Comparison of ENCODE assay signal across 8 mouse cellular contexts in genomic region chr6:113695766-113696355, GRCm38 (mm10). TPM values are rescaled to one million over a fixed set of nuclear protein-coding genes. Genes with fewer than 3 reads are reported as not detected.
DNase-seq lines count a peak whose midpoint lies in the region; ATAC-seq and TF ChIP-seq lines count a peak whose summit lies in the region.
"Had no signal": no experiment of that assay in that cellular context is flagged by ENCODE, and none has a peak within 500 bp of the region (broad histone marks: within the 10 kb centered on the region; RNA-seq: fewer than 3 reads in every experiment).

No protein-coding gene starts in this region.

- H3K4me1 ChIP-seq in testis, adult 2 months (ENCODE audit: control insufficient read depth, insufficient read depth, low read length), result peaks cover 15% of the 10 kb centered on the region
- H3K4me1 ChIP-seq in forebrain, embryonic 10.5 days, result peaks cover 40% of the 10 kb centered on the region
- peaks cover 13% of the 10 kb centered on the region for H3K4me1 ChIP-seq in limb, embryonic 11.5 days (ENCODE audit: control insufficient read depth, insufficient read depth, low read length)
- H3K4me1 ChIP-seq in stomach, embryonic 15.5 days, result peaks cover 28% of the 10 kb centered on the region

- H3K27ac ChIP-seq in testis, adult 2 months (ENCODE audit: control insufficient read depth, insufficient read depth, low read depth, low read length), result peak overlapping the region; percentile 87
- peak overlapping the region; percentile 90 for H3K27ac ChIP-seq in forebrain, embryonic 10.5 days
- H3K27ac ChIP-seq in limb, embryonic 11.5 days (replicated peaks; ENCODE audit: low read depth, low read length), result peak overlapping the region; percentile 59
- peak overlapping the region; percentile 85 for H3K27ac ChIP-seq in stomach, embryonic 15.5 days

- no peaks in the 10 kb centered on the region for H3K27me3 ChIP-seq in testis, adult 2 months (ENCODE audit: control insufficient read depth, insufficient read depth, low read length)
- H3K27me3 ChIP-seq in forebrain, embryonic 10.5 days (ENCODE audit: poor library complexity, severe bottlenecking), result no peaks in the 10 kb centered on the region
- H3K27me3 ChIP-seq in limb, embryonic 11.5 days (ENCODE audit: control insufficient read depth, insufficient read depth, low read length), result no peaks in the 10 kb centered on the region
- no peaks in the 10 kb centered on the region for H3K27me3 ChIP-seq in stomach, embryonic 15.5 days (replicated peaks)

- H3K9me3 ChIP-seq in forebrain, embryonic 10.5 days, result no peaks in the 10 kb centered on the region
- H3K9me3 ChIP-seq in limb, embryonic 11.5 days (ENCODE audit: control insufficient read depth, low read length), result no peaks in the 10 kb centered on the region
- no peaks in the 10 kb centered on the region for H3K9me3 ChIP-seq in stomach, embryonic 15.5 days

- H3K36me3 ChIP-seq in testis, adult 2 months (ENCODE audit: control insufficient read depth, insufficient read depth, low read length), result no peaks in the 10 kb centered on the region
- H3K36me3 ChIP-seq in forebrain, embryonic 10.5 days (replicated peaks), result peaks cover 18% of the 10 kb centered on the region
- peaks cover 4% of the 10 kb centered on the region; the same call in 1 of the 2 replicates for H3K36me3 ChIP-seq in limb, embryonic 11.5 days (ENCODE audit: control insufficient read depth, insufficient read depth, low read length)
- no peaks in the 10 kb centered on the region for H3K36me3 ChIP-seq in stomach, embryonic 15.5 days

- TF ChIP-seq POLR2A in testis, adult 2 months (IDR thresholded peaks at IDR 0.05; ENCODE audit: control insufficient read depth, low read depth, low read length), result no peak

- H3K4me3 ChIP-seq in testis, adult 2 months (ENCODE audit: control insufficient read depth, low read depth, low read length), result peak overlapping the region; percentile 89; the same call in 1 of the 2 replicates
- peak overlapping the region; percentile 93 for H3K4me3 ChIP-seq in forebrain, embryonic 10.5 days
- peak overlapping the region; percentile 92 for H3K4me3 ChIP-seq in limb, embryonic 11.5 days (ENCODE audit: low read depth, low read length)
- H3K4me3 ChIP-seq in stomach, embryonic 15.5 days (replicated peaks), result peak overlapping the region; percentile 93

- H3K9ac ChIP-seq in limb, embryonic 11.5 days (ENCODE audit: low read length), result peak overlapping the region; percentile 50; the same call in 1 of the 2 replicates
- no peak overlapping the region for H3K9ac ChIP-seq in stomach, embryonic 15.5 days

- ATAC-seq in limb, embryonic 11.5 days (ENCODE audit: insufficient number of reproducible peaks, low FRiP score, low TSS enrichment, low read depth), result no peak
- no peak for ATAC-seq in stomach, embryonic 15.5 days (ENCODE audit: insufficient read depth, low FRiP score, low read depth)
- ATAC-seq in granulocyte monocyte progenitor cell, adult 5-6 weeks (replicated peaks; ENCODE audit: poor library complexity, severe bottlenecking), result no peak

- WGBS in forebrain, embryonic 10.5 days, result 84% methylated on average over 4 of the region's 4 CpGs
- 23% methylated on average over 4 of the region's 4 CpGs for WGBS in limb, embryonic 11.5 days
- 46% methylated on average over 4 of the region's 4 CpGs for WGBS in stomach, embryonic 15.5 days

- DNase-seq in testis, postnatal 14 days (ENCODE audit: low spot score), result no peak
- DNase-seq in forebrain, embryonic 10.5 days (ENCODE audit: extremely low spot score, low spot score), result no peak
- peak; percentile 35 for DNase-seq in limb, embryonic 11.5 days (ENCODE audit: low spot score)
- DNase-seq in layer of hippocampus, adult 11-12 months (ENCODE audit: low spot score), result no peak

- no peak for TF ChIP-seq CTCF in testis, adult 2 months (IDR thresholded peaks at IDR 0.05; ENCODE audit: control insufficient read depth, insufficient read depth, insufficient replicate concordance, low read depth, low read length)

- H3K4me2 ChIP-seq in limb, embryonic 11.5 days (ENCODE audit: low read depth, severe bottlenecking), result peak overlapping the region; percentile 45
- H3K4me2 ChIP-seq in stomach, embryonic 15.5 days, result peak overlapping the region; percentile 55

RNA-seq across cellular contexts. Expression of gene Tatdn2, which starts 1.0 kb away (rescaled TPM):
- polyA plus RNA-seq in testis, adult 2 months (2012; rRNA removed), result 14.2 and 15.9 TPM in 2 replicates
- polyA plus RNA-seq in forebrain, embryonic 10.5 days (2016; fragmentation: Nextera tagmentation; extraction: Ambion mirVana), result 0.62 and 0.76 TPM in 2 replicates
- polyA plus RNA-seq in limb, embryonic 11.5 days (2014; fragmentation: Nextera tagmentation; extraction: Ambion mirVana), result 1.1 and 1.6 TPM in 2 replicates
- 0.81 and 0.99 TPM in 2 replicates for polyA plus RNA-seq in stomach, embryonic 15.5 days (2015; fragmentation: Nextera tagmentation; extraction: Ambion mirVana)
- total RNA-seq in granulocyte monocyte progenitor cell, adult 5-6 weeks (2014; fragmentation: Nextera tagmentation), result 32.5 and 43.1 TPM in 2 replicates
- total RNA-seq in granulocyte monocyte progenitor cell, adult 5-6 weeks (2017), result 111 and 115 TPM in 2 replicates

RNA-seq across cellular contexts. Expression of gene Ghrl, which starts 23.8 kb away (rescaled TPM):
- 108 and 119 TPM in 2 replicates for polyA plus RNA-seq in testis, adult 2 months (2012; rRNA removed)
- not detected in 2 replicates for polyA plus RNA-seq in forebrain, embryonic 10.5 days (2016; fragmentation: Nextera tagmentation; extraction: Ambion mirVana)
- polyA plus RNA-seq in limb, embryonic 11.5 days (2014; fragmentation: Nextera tagmentation; extraction: Ambion mirVana), result 0.72 and 1.3 TPM in 2 replicates
- 57.1 and 57.5 TPM in 2 replicates for polyA plus RNA-seq in stomach, embryonic 15.5 days (2015; fragmentation: Nextera tagmentation; extraction: Ambion mirVana)
- not detected in 2 replicates for total RNA-seq in granulocyte monocyte progenitor cell, adult 5-6 weeks (2014; fragmentation: Nextera tagmentation)
- total RNA-seq in granulocyte monocyte progenitor cell, adult 5-6 weeks (2017), result 3.2 TPM in 1 of 2 replicates, not detected in the other
- total RNA-seq: heart, adult 18-20 months had no signal

RNA-seq across cellular contexts. Expression of gene Sec13, which starts 44.7 kb away (rescaled TPM):
- 113 and 114 TPM in 2 replicates for polyA plus RNA-seq in testis, adult 2 months (2012; rRNA removed)
- polyA plus RNA-seq in forebrain, embryonic 10.5 days (2016; fragmentation: Nextera tagmentation; extraction: Ambion mirVana), result 282 and 289 TPM in 2 replicates
- 307 and 308 TPM in 2 replicates for polyA plus RNA-seq in limb, embryonic 11.5 days (2014; fragmentation: Nextera tagmentation; extraction: Ambion mirVana)
- polyA plus RNA-seq in stomach, embryonic 15.5 days (2015; fragmentation: Nextera tagmentation; extraction: Ambion mirVana), result 234 and 251 TPM in 2 replicates
- total RNA-seq in granulocyte monocyte progenitor cell, adult 5-6 weeks (2014; fragmentation: Nextera tagmentation), result 141 and 145 TPM in 2 replicates
- total RNA-seq in granulocyte monocyte progenitor cell, adult 5-6 weeks (2017), result 161 and 217 TPM in 2 replicates

RNA-seq across cellular contexts. Expression of gene Irak2, which starts 57.6 kb away (rescaled TPM):
- 2.4 and 3.3 TPM in 2 replicates for polyA plus RNA-seq in testis, adult 2 months (2012; rRNA removed)
- 3.8 and 3.9 TPM in 2 replicates for polyA plus RNA-seq in forebrain, embryonic 10.5 days (2016; fragmentation: Nextera tagmentation; extraction: Ambion mirVana)
- polyA plus RNA-seq in limb, embryonic 11.5 days (2014; fragmentation: Nextera tagmentation; extraction: Ambion mirVana), result 2.9 and 3.9 TPM in 2 replicates
- 8.0 and 10.0 TPM in 2 replicates for polyA plus RNA-seq in stomach, embryonic 15.5 days (2015; fragmentation: Nextera tagmentation; extraction: Ambion mirVana)
- total RNA-seq in granulocyte monocyte progenitor cell, adult 5-6 weeks (2014; fragmentation: Nextera tagmentation), result 6.7 and 9.5 TPM in 2 replicates
- total RNA-seq in granulocyte monocyte progenitor cell, adult 5-6 weeks (2017), result 6.4 and 17.5 TPM in 2 replicates

Comparison
In these comparisons a context has a peak if more than half of its experiments do, and no peak if none do; other contexts are left out.
1. RNA of gene Ghrl, which starts 23.8 kb away (polyA plus RNA-seq): 108 to 119 TPM in testis, adult 2 months and 57.1 to 57.5 TPM in stomach, embryonic 15.5 days; 0.72 to 1.3 TPM in limb, embryonic 11.5 days and not detected in forebrain, embryonic 10.5 days; every median in the first group is over 10 times any median in the second.
2. Peak in every context shown above with its lines, with median percentiles within 50 percentile points of each other: H3K27ac ChIP-seq and H3K4me3 ChIP-seq.